Mouse (Mus musculus) cerebellum, postnatal 4 days (tissue): Measurements from ENCODE around the gene 4930503E14Rik.
"Not testable (repeated sequence)": the region's sequence is repeated elsewhere in the genome, so short reads cannot be mapped to it uniquely, and the experiment has no call there.

Experiments
- DNase-seq, 2 experiments: peaks; one replicate each; pipeline ENCODE4 v3.0.0; 2022; ENCODE audit warnings: low spot score in 2 of 2, mixed read lengths in 1 of 2

Gene 4930503E14Rik

GRCm38 (mm10) chr14:44213154-44213553 is at the start of gene 4930503E14Rik:
4930503E14Rik (minus strand) TSS chr14:44213254.
- DNase-seq: not testable (repeated sequence)

GRCm38 (mm10) chr14:44248039-44248438 is 35.0 kb upstream of the 4930503E14Rik start:
- DNase-seq: no peak

DNA sequence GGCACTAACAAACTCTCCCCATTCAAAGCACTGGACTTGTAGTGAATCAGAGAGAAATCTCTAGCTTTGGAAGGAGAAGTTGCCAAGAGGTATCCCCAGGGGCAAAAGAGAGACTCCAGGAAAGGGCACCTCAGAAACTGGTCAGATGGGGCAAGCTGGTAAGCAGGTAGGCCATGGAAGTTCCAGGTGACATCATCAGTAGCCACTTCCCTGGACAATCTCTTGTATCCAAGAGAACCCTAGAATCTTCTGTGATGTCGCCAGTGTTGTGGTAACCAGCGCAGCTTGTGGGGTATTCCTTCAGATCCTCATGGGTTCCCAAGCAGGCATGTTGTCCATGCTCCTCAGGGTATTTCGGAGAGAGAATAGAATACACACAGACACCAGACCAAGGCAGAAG is 15.7 kb downstream of the 4930503E14Rik start, which contains the start of gene Gm8212:
Gene Gm8212, plus strand, starts transcription at position 301 of the 400 bp plus-strand sequence.
- not testable (repeated sequence) for DNase-seq

- not testable (repeated sequence) for DNase-seq
Observed at GRCm38 (mm10) chr14:44123551-44123950, 89.5 kb downstream of the 4930503E14Rik start, which contains the start of gene Gm3327. Gm3327 (plus strand) TSS chr14:44123851.
